Mouse (Mus musculus): ENCODE data around the gene Fbxo22.
"Not testable (repeated sequence)": the region's sequence is repeated elsewhere in the genome, so short reads cannot be mapped to it uniquely, and the experiment has no call there.

The Fbxo22 gene

GRCm38 (mm10) chr9:55236235-55237165 lies 27.8 kb downstream of the Fbxo22 start:
- DNase-seq (ENCODE audit: low spot score) = no peak

GRCm38 (mm10) chr9:55240852-55241251 lies 32.1 kb downstream of the Fbxo22 start:
- no peak for DNase-seq (ENCODE audit: low spot score)

GRCm38 (mm10) chr9:55241863-55242685 lies 33.3 kb downstream of the Fbxo22 start:
- peak; percentile 27 for DNase-seq (ENCODE audit: low spot score)

DNA sequence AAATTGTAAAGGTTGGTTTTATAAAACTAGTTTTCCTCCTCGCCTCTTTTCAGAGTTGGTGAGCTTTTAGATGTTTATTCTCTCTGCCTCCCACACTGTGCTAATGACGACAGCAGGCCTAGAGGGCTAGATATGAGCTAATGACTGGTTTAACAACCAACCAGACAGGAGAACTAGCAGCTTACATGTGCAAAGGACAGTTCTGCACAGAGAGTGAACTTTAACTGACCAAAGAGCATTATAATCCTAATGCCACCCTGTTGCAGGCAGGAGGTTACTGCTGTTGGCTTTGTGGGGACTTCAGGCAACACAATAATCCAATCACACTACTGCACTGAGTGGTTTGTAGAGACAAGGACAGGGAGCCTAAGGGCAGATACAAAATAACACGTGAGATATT lies 34.6 kb downstream of the Fbxo22 start:
- no peak for DNase-seq (ENCODE audit: low spot score)

- DNase-seq (ENCODE audit: low spot score) = no peak
These were observed 35.4 kb downstream of the Fbxo22 start for GRCm38 (mm10) chr9:55244079-55244478.

DNA sequence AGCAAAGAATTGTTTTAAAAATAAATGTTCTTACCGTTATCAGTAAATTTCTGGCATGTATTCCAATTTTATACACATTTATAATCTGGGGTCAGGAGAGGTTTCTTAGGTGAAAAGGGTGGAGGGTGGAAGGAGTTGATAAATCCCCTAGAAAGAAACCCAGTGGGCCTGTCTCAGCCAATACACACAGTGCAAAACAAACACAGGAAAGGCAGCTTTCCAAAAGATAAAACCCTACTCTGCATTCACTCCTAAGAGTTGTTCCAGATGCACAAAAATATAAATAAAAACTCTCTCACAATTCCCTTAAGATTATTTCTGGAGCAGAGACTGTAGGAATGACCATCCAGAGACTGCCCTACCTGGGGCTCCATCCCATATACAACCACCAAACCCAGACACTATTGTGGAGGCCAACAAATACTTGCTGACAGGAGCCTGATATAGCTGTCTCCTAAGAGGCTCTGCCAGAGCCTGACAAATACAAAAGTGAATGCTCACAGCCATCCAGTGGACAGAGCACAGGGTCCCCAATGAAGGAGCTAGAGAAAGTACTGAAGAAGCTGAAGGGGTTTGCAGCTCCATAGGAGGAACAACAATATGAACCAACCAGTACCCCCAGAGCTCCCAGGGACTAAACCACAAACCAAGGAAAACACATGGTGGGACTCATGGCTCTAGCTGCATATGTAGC lies 36.5 kb downstream of the Fbxo22 start:
- not testable (repeated sequence) for DNase-seq (ENCODE audit: low spot score)

GRCm38 (mm10) chr9:55246440-55246839 lies 37.7 kb downstream of the Fbxo22 start:
- DNase-seq (ENCODE audit: low spot score) = no peak

- DNase-seq (ENCODE audit: low spot score) = no peak
These were observed 38.2 kb downstream of the Fbxo22 start for GRCm38 (mm10) chr9:55246918-55247317.

- DNase-seq (ENCODE audit: low spot score) = no peak
These were observed 39.7 kb downstream of the Fbxo22 start for GRCm38 (mm10) chr9:55248465-55248864.

GRCm38 (mm10) chr9:55250595-55251247 lies 42.0 kb downstream of the Fbxo22 start:
- DNase-seq (ENCODE audit: low spot score) = no peak

DNA sequence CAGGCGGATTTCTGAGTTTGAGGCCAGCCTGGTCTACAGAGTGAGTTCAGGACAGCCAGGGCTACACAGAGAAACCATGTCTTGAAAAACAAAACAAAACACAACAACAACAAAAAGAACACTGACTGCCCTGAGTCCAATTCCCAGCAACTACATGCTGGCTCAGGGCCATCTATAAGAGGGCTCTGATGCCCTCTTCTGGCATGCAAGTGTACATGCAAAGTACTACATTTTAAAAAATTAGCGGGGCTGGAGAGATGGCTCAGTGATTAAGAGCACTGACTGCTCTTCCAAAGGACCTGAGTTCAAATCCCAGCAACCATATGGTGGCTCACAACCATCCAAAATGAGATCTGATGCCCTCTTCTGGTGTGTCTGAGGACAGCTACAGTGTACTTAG lies 43.4 kb downstream of the Fbxo22 start:
- not testable (repeated sequence) for DNase-seq (ENCODE audit: low spot score)

DNA sequence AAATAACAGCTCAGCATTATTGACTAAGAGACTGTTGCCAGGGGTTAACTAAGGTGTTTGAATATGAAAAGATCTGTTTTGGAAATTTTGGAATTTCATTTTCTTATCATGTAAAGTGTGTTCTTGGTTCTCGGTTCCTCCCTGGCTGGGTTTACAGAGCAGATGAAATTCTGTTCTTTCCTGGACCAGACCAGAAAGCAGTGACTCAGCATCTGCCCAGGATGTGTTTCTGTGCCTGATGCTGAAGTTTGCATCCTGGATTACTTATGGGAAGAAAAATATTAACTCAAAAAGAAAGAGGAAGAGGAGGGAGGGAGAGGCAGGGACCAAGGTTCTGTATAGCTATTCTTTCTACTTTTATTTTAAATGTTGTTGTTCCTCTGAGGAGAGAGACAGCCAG lies 45.1 kb downstream of the Fbxo22 start:
- no peak for DNase-seq (ENCODE audit: low spot score)

DNA sequence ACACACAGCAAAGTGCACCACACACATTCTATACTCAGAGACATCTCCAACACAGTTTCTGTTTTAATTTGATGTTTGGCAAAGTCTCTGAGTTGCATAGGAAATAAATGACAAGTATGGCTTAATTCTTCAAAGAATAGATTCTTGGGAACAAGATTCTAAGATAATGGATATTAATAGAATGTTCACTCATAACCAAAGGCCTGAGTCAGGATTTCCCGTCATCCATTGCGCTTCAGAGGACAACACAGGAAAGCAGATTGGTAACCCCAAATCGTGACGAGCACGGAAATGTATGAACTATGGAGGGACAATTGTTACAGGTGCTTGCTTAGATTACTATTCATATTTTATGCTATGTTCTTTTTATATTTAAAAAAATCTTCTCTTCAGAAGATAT lies 46.3 kb downstream of the Fbxo22 start:
- DNase-seq (ENCODE audit: low spot score) = no peak

DNA sequence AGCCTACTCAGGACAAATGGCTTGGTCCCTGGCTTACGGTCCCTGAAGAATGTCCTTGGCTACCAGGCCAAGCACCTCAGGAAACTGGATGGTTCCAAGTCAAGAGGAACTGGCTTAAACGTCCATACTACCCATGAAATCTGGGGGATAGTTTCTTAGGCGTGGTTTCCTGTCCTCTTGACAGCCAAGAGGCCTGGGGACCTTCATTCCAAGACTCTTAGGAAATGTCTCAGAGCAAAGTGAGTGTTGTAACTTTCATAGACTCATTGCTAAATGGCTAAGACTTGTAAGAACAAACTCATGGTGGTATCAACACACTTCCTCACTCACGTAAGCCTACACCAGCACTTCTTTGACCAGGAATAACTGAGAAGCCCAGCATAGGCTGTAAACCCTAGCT lies 46.9 kb downstream of the Fbxo22 start:
- no peak for DNase-seq (ENCODE audit: low spot score)

- DNase-seq (ENCODE audit: low spot score) = no peak
These were observed 48.4 kb downstream of the Fbxo22 start for GRCm38 (mm10) chr9:55257105-55257504.

GRCm38 (mm10) chr9:55259741-55260140 lies 51.0 kb downstream of the Fbxo22 start:
- DNase-seq (ENCODE audit: low spot score) = no peak

GRCm38 (mm10) chr9:55264356-55265302 lies 55.9 kb downstream of the Fbxo22 start:
- no peak for DNase-seq (ENCODE audit: low spot score)

DNA sequence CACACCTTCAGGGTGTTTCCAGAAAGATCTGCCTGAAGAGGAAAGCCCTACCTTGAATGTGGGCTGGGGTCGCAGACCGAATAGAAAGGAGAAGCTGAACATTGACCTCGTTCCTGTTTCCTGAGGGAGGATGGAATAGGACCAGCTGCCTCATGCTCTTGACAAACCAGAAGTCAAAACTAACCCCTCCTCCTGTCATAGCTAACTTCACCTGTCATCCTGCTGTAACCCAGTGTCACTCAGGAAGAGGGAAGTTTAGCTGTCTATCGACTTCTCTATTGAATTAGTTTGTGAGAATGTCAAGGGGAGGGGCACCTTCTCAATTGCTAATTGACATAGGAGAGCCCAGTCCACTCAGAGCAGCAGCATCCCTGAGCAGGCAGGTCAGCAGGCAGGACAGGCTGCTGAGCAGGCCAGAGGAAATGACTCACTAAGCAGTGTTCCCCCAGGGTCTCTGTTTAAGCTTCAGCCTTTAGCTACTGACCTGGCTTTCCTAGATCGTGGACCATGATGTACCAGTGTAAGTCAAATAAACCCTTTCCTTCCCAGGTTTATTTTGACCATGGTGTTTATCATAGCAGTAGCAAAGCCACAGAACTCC lies 63.3 kb downstream of the Fbxo22 start:
- peak; percentile 4 for DNase-seq (ENCODE audit: low spot score)

DNA sequence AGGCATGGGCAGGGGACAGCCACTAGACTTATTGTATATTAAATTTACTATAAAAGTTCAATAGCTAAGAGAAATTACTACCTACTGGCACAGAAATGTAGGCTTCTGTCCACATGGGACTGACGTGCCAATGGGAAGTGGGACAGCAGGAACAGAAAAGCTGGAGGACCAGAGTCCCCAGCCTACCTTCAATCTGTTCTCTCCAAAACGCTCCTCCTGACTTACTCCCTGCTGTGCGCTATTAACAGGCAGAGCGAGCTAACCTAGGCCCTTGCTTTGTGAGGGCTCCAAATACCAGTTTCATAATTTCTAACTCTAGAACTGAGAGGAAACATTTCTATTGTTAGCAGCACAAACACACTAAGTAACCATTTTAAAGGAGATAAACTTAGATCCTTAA lies 65.2 kb downstream of the Fbxo22 start:
- DNase-seq (ENCODE audit: low spot score) = no peak
